ENCODE assay signal across 17 mouse cellular contexts in the genomic region with DNA sequence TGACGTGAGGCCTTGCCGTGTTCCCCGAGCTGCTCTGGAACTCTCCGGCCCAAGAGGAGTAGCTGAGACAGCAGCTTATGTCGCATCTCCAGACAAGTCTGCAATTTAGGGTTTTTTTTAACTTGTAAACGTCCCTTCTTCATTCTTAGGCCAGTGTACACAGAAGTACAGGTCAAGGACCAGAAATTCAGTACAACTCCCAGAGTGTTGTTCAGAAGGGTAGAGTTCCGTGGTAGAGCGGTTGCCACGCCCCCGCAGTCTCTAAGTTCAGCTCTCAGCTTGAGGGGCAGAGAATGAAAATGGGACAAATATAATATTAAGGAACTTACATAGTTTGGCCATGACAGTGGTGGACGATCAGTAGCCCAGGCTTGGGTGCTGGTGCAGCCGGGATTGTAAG. TPM values are rescaled to one million over a fixed set of nuclear protein-coding genes. Genes with fewer than 3 reads are reported as not detected.
A peak's percentile ranks its signal among the peaks of the same experiment; 100 is the strongest.
DNase-seq lines count a peak whose midpoint lies in the region; ATAC-seq and TF ChIP-seq lines count a peak whose summit lies in the region.
"Had no signal": no experiment of that assay in that cellular context is flagged by ENCODE, and none has a peak within 500 bp of the region (broad histone marks: within the 10 kb centered on the region; RNA-seq: fewer than 3 reads in every experiment).

No protein-coding gene starts in this region.

- no peaks in the 10 kb centered on the region for H3K36me3 ChIP-seq in lung, embryonic 15.5 days
- no peaks in the 10 kb centered on the region for H3K36me3 ChIP-seq in kidney, postnatal 0 days (ENCODE audit: insufficient read depth, low read length)
- H3K36me3 ChIP-seq: midbrain, embryonic 15.5 days had no signal

- peaks cover 85% of the 10 kb centered on the region for H3K4me1 ChIP-seq in lung, embryonic 15.5 days
- peaks cover 59% of the 10 kb centered on the region for H3K4me1 ChIP-seq in brown adipose tissue, adult 24 weeks (ENCODE audit: control insufficient read depth, insufficient read depth, insufficient read length, low read length)
- H3K4me1 ChIP-seq in kidney, postnatal 0 days (replicated peaks; ENCODE audit: insufficient read depth, low read length): peaks cover 72% of the 10 kb centered on the region

- no peak overlapping the region for H3K9ac ChIP-seq in lung, embryonic 15.5 days
- H3K9ac ChIP-seq in kidney, postnatal 0 days (ENCODE audit: low read depth, low read length): no peak overlapping the region
- H3K9ac ChIP-seq: forebrain, embryonic 12.5 days; hindbrain, embryonic 14.5 days; midbrain, embryonic 15.5 days had no signal

- WGBS in lung, embryonic 15.5 days: 45% methylated on average over 12 of the region's 12 CpGs
- 62% methylated on average over 12 of the region's 12 CpGs for WGBS in kidney, postnatal 0 days

- H3K4me2 ChIP-seq in lung, embryonic 15.5 days: no peak overlapping the region
- no peak overlapping the region for H3K4me2 ChIP-seq in kidney, postnatal 0 days (ENCODE audit: low read length)
- H3K4me2 ChIP-seq: forebrain, embryonic 12.5 days; hindbrain, embryonic 14.5 days; midbrain, embryonic 15.5 days had no signal

- H3K27me3 ChIP-seq in lung, embryonic 15.5 days: no peaks in the 10 kb centered on the region
- H3K27me3 ChIP-seq in kidney, postnatal 0 days (ENCODE audit: insufficient read depth, low read length): no peaks in the 10 kb centered on the region
- H3K27me3 ChIP-seq: forebrain, embryonic 12.5 days; midbrain, embryonic 15.5 days had no signal

- no peaks in the 10 kb centered on the region for H3K9me3 ChIP-seq in lung, embryonic 15.5 days
- H3K9me3 ChIP-seq in kidney, postnatal 0 days (replicated peaks; ENCODE audit: low read length): no peaks in the 10 kb centered on the region
- H3K9me3 ChIP-seq: forebrain, embryonic 12.5 days; midbrain, embryonic 15.5 days had no signal

- peak; percentile 40 for DNase-seq in kidney, adult 18-20 months
- no peak for DNase-seq in kidney, adult 11 months
- no peak for DNase-seq in lung, adult 18-20 months
- DNase-seq in kidney, postnatal 0 days (ENCODE audit: low spot score): no peak
- no peak for DNase-seq in cerebellum, postnatal 10 days
- DNase-seq: adrenal gland, postnatal 14 days; cerebellum, adult 9-11 months; embryo, embryonic 11 days; heart, adult 18-20 months; right cerebral cortex, adult 18-20 months; spleen, adult 18-20 months; thymus, postnatal 25 days had no signal

- TF ChIP-seq CTCF in kidney, postnatal 0 days (IDR thresholded peaks at IDR 0.05; ENCODE audit: low read depth): no peak

- H3K27ac ChIP-seq in lung, embryonic 15.5 days: peak overlapping the region; percentile 94
- peak overlapping the region; percentile 64 for H3K27ac ChIP-seq in brown adipose tissue, adult 24 weeks (replicated peaks; ENCODE audit: low read depth, low read length)
- peak overlapping the region; percentile 47 for H3K27ac ChIP-seq in kidney, postnatal 0 days
- H3K27ac ChIP-seq: midbrain, embryonic 15.5 days had no signal

- no peak overlapping the region for H3K4me3 ChIP-seq in lung, embryonic 15.5 days
- H3K4me3 ChIP-seq in brown adipose tissue, adult 24 weeks (ENCODE audit: insufficient read depth, low read depth, low read length): peak overlapping the region; percentile 28
- H3K4me3 ChIP-seq in kidney, postnatal 0 days (replicated peaks; ENCODE audit: low read depth, low read length): no peak overlapping the region
- H3K4me3 ChIP-seq: forebrain, embryonic 12.5 days; midbrain, embryonic 15.5 days had no signal

- no peak for ATAC-seq in lung, embryonic 15.5 days (ENCODE audit: borderline replicate concordance, extremely low read depth, low FRiP score, low TSS enrichment)
- ATAC-seq in kidney, postnatal 0 days (replicated peaks; ENCODE audit: low FRiP score, low read depth): no peak
- ATAC-seq: midbrain, embryonic 15.5 days had no signal

RNA-seq across cellular contexts. Expression of a gene that starts 31.2 kb away (rescaled TPM):
- polyA plus RNA-seq in lung, embryonic 15.5 days (2015; fragmentation: Nextera tagmentation; extraction: Ambion mirVana): 15.5 and 17.6 TPM in 2 replicates
- 6.4 and 7.7 TPM in 2 replicates for polyA plus RNA-seq in brown adipose tissue, adult 24 weeks (2012; ENCODE audit: insufficient read depth, insufficient read length, missing spikeins)
- polyA plus RNA-seq in kidney, postnatal 0 days (2015; fragmentation: Nextera tagmentation; extraction: Ambion mirVana): 14.8 and 15.3 TPM in 2 replicates

RNA-seq across cellular contexts. Expression of a gene that starts 59.4 kb away (rescaled TPM):
- 690 and 692 TPM in 2 replicates for polyA plus RNA-seq in lung, embryonic 15.5 days (2015; fragmentation: Nextera tagmentation; extraction: Ambion mirVana)
- 310 and 421 TPM in 2 replicates for polyA plus RNA-seq in brown adipose tissue, adult 24 weeks (2012; ENCODE audit: insufficient read depth, insufficient read length, missing spikeins)
- 630 and 689 TPM in 2 replicates for polyA plus RNA-seq in kidney, postnatal 0 days (2015; fragmentation: Nextera tagmentation; extraction: Ambion mirVana)
